Mouse (Mus musculus): ENCODE results near the gene Tmc4.

DNA sequence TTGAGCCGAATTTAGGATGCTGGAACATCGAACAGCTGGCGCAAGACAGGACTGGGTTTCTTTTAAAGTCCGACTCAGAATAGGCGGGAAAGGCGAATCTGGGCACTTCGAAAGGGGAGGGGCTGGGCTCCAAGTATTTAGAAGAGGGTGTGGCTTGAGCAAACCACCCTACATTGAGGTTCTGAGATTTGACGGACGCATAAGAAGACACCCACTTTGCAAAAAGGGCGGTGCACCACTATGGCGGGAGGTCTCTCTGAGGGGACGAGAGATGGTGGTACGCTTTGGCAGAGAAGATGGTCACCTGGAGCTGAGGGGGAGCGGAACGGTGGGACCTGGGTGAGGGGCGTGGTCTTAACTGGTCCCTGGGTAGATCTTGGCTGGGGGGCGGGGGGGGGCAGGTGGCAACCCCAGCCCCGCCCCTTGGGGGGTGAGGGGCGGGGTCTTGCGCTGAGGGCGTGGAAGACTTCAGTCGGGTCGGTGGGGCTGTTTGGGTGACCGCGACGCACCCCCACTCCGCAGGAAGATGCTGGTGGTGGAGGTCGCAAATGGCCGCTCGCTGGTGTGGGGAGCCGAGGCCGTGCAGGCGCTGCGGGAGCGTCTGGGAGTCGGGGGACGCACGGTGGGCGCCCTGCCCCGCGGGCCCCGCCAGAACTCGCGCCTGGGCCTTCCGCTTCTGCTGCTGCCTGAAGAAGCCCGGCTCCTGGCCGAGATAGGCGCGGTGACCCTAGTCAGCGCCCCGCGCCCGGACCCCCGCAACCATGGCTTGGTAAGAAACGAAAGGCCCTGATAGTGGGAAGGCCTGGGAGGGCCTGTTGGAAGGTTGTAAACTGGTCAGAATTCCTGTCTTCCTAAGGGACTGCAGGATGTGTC lies 17.0 kb upstream of the Tmc4 start:
- TF ChIP-seq POLR2A (IDR thresholded peaks at IDR 0.05; ENCODE audit: low read depth, low read length) = peak; percentile 55; the same call in 1 of the 2 replicates
- TF ChIP-seq CTCF (IDR thresholded peaks at IDR 0.05; ENCODE audit: borderline replicate concordance, insufficient read depth, low read length) = no peak
